Mouse (Mus musculus) inflammation-experienced regulatory T-cells, adult 6 months (primary cell): Measurements from ENCODE around the gene Ccr9. TPM values are rescaled to one million over a fixed set of nuclear protein-coding genes. Genes with fewer than 3 reads are reported as not detected.

Experiments
- ATAC-seq: one replicate; pipeline ENCODE4 v1.8.0; 2017
- polyA plus RNA-seq, 3 experiments: library from polyadenylated mRNA; unstranded; fragments of 100-300 nt; shearing (Covaris generic); gene quantifications; one replicate each; pipeline ENCODE4 v1.2.1; 2017

Ccr9 gene
- polyA plus RNA-seq, 3 experiments from 2014 or later = 5.2 to 42.3 (median 34.9) TPM

DNA sequence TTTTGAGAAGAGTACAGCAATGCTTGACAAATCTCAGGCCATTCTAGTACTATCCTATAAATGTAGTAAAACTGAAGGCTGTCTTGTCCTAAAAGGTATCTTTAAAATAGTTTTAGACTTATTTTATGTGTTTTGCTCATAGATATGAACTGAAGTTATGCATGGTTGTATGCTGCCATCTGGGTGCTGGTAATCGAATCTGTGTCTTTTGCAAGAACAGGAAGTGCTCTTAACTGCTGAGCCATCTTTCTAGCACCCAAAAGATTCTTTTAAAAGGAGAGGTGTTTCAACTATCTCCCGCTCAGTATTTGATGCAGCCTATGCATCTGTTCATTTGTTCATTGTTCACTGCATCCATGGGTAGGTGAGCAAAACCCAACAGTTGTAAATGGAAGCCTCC, 127.0 kb downstream of the Ccr9 start:
- ATAC-seq = no peak

DNA sequence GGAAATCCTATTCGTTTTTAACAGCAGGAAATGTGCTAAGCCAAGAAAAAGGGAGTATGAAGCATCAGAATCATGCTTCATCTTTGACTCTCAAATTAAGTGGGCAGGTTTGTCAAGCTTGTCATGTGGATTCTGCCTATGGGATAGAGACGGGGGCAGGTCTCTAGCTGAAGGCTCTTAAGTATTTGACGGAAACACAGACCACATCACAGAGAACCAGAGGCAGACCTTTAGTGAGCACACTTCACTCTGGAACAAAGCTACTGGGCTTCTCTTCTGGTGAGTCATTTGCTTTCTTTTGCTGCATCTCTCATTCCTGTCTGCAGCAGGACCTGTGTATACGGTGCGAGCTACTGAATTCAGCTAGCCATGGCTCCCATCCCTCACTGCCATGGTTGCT, 128.0 kb downstream of the Ccr9 start, which contains the start of gene Cxcr6:
Cxcr6 (plus strand) TSS at position 209 of the 400 bp plus-strand sequence.
- peak; percentile 92 for ATAC-seq

DNA sequence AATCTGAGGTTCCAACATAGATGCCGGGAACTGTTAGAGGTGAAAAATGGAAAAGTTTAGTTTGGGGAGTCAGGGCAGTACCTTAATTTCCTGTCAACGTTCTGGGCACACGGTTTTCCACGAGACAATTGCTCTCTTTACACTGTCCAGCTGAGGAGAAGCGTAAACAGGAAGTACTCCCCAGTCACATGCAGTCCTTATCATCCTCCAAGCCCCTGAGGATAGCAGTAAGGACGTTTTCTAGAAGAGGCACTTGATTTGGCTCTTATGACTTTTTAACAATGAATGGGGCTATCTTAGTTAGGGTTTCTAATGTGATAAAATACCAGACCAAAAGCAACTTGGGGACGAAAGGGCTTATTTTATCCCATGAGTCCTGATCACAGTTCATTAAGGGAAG, 130.3 kb downstream of the Ccr9 start:
- ATAC-seq = no peak

DNA sequence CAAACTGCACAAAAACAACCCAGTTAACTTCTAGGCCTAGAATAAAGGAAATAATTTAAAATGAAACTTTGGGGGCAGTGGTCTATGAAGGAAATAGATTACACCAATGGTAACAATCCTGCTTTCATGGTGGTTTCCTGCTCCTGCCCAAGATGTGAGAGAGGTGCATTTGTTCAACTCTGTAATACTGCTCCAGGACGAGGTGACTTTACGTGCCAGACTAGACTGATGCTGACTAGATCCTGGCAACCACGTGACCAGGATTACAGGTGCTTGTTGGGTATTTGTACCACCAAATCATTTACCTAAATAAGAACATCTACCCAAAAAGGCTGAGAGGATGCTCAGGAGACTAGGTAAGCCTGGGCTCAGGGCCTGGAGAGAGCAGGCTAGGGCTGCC, 133.6 kb downstream of the Ccr9 start:
- ATAC-seq = peak; percentile 27

DNA sequence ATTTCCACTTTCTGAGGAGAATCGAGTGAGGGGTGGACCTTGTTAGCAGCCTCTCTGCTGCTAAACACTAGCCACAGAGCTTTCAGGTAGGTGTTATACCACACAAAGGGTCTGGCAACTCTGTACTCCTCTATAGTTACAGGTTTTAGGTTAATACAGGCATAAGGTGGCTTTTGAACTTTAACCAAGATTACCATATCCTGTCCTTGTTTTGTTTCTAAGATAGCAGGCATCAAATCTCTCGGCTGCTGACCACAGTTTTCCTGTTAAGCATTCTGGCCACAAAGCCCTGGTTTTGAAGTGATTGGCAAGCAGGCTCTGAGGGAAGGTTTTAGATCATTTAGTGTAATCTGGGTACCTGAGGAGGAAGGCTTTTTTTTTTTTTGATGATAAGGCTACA, 136.1 kb downstream of the Ccr9 start:
- peak; percentile 79 for ATAC-seq

DNA sequence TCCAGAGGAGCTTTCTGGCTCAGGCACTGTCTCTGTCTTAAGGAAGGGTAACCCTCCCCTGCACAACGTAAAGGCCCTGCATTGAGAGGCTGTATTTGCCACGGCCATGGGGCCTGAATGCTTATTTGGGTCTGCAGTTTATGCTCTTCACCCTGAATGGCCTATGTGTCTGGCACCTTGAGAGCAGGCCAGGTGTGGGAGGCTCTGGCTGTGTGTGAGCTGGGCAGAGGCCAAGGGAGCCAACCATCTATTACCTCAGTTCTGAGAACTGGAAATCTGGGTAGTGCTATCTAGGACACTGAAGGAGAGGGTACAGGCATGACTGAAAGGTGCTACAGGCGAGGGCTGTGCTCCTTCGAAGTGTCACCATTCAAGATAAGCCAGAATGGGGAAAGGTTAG, 136.6 kb downstream of the Ccr9 start:
- ATAC-seq = no peak

DNA sequence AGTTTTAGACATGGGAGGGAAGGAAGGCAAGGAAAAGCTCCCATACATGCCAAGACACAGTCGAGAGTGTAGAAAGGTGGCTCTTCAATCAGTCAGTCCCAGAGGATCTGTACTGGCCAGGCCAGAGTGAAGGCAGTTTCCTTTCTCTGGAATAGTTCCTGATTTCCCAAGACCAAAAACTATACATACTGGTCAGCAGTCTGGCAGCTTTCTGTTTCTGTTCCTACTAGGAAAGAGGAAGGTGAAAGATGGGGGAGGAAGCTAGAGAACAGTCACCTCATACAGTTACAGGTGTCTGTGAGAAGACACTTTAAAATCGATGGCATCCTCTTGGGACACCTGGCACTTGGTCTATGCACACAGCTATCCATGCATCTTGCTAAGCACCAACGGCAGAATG, 137.2 kb downstream of the Ccr9 start:
- ATAC-seq = no peak

DNA sequence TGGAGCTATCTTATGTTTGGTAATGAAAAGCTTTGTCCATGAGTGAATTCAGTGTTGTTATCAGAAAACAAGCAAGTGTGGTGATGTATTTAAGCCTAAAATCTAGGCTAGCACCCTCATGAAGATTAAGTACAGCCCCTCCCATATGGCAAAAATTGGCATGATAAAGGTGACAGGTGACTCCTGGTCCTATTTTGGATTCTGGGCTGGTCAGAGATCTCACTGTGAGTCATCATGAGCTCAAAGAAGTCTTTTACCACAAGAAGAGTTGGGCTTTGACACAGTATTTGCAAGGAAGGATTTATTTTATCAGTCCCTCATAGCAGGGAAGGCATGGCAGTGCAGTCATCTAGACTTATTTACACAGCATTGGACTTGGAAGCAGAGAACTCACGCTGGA, 137.8 kb downstream of the Ccr9 start:
- no peak for ATAC-seq

DNA sequence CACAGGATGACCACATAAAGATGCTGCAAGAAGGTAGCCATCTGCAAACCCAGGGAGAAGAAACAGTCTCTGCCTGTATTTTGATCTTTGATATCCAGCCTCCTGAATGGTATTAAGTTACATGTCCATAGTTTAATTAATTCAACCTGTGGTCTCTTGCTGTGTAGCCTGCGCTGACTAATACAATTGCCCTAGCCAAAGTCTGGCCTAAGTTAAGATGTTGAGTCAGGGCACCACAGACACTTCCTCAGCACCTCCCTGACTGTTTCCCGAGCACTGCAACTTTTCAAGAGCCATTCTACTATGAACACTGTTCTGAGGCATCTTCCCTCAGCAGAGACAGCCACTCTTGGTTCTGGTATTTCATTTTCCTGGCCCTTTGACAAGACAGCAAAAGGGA, 140.4 kb downstream of the Ccr9 start:
- no peak for ATAC-seq

DNA sequence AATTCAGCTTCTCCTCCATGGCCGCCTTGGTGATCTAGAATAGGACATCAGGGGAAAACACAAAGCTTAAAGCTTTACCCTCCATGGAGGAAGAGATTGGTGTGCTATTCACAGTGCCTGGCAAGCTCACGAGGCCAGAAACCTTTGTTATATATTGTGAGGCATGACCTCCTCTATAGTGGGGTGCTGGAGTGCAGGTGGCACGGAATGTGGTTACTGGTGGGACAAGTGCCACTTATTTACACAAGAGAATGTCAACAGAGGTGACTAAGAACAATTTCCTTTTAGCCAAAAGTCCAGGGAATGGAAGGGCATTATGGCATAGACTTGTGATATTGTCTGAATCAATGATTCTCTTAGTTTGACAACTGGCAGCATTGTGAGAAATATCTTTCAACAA, 148.4 kb downstream of the Ccr9 start:
- no peak for ATAC-seq

DNA sequence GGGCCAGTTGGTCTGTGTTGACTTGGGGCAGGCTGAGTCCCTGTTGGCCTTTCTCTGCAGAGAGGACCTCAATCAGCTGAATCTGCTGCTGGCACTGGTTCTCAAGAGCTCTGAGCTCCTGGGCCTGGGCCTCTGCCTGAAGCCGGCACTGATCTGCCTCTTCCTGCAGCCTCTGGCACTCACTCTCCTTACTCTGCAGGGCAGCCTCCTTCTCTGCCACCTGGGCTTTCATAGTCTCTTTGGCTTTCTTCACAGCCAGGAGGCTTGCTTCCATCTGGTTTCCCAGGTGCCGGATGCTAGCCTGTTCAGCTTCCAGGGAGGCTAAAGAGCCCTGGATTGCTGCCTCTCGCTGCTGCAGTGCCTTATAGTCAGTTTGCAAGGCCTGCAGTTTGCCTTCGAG, 150.7 kb downstream of the Ccr9 start:
- ATAC-seq = no peak

Other genes starting within 250 kb of the Ccr9 start
- gene Limd1, start 199.7 kb upstream of the Ccr9 start, polyA plus RNA-seq = 10 to 100 TPM; 31.9 to 41.2 (median 36.2) TPM
- gene Sacm1l, start 148.7 kb upstream of the Ccr9 start, polyA plus RNA-seq = 10 to 100 TPM; 40.9 to 64.1 (median 49.7) TPM
- gene Slc6a20b, start 45.9 kb upstream of the Ccr9 start, polyA plus RNA-seq = 1 to 10 TPM in 1 of 3 experiments, under 1 TPM in 2; 0.36 to 1.4 (median 0.94) TPM
- gene Slc6a20a, start 446 bp downstream of the Ccr9 start, polyA plus RNA-seq = not detected
- 10 to 100 TPM; 33.3 to 59.2 (median 57.6) TPM for gene Lztfl1, start 39.3 kb downstream of the Ccr9 start, polyA plus RNA-seq
- 100 to 1,000 TPM; 136 to 568 (median 166) TPM for gene Cxcr6, start 128.0 kb downstream of the Ccr9 start, polyA plus RNA-seq
- gene Fyco1, start 173.5 kb downstream of the Ccr9 start, polyA plus RNA-seq = 10 to 100 TPM; 24.2 to 49.9 (median 41.1) TPM
- 1 to 10 TPM in 1 of 3 experiments, under 1 TPM in 2; 0.66 to 2.9 (median 0.69) TPM for gene Xcr1, start 183.6 kb downstream of the Ccr9 start, polyA plus RNA-seq